Mouse (Mus musculus) CH12.LX (cell line): ENCODE data around the gene Cysrt1. TPM values are rescaled to one million over a fixed set of nuclear protein-coding genes. Genes with fewer than 3 reads are reported as not detected.

Experiments
- DNase-seq: peaks from one replicate; pipeline ENCODE4 v3.0.0-alpha.2; 2013; ENCODE audit errors: extremely low read depth
- H3K27ac ChIP-seq: 2 replicates; pipeline ENCODE4 v1.5.1; 2012; ENCODE audit warnings: low read depth, mild to moderate bottlenecking, control low read depth, moderate library complexity; ENCODE audit not compliant: insufficient read depth
- H3K27me3 ChIP-seq: replicated peaks from 2 replicates; pipeline ENCODE3; 2012; ENCODE audit warnings: inconsistent platforms
- H3K36me3 ChIP-seq, 2 experiments: replicated peaks in 1 of 2; 2 replicates each; pipeline versions ENCODE3 to v1.6.1; 2012; ENCODE audit warnings: inconsistent platforms in 1 of 2, low read length in 1 of 2, mild to moderate bottlenecking in 1 of 2, mixed read lengths in 1 of 2, moderate library complexity in 1 of 2; ENCODE audit not compliant: control insufficient read depth in 1 of 2, insufficient read depth in 1 of 2
- H3K4me1 ChIP-seq, 2 experiments: 2 replicates each; pipeline ENCODE4 v1.6.1; 2012; ENCODE audit warnings: inconsistent platforms in 1 of 2, moderate library complexity in 1 of 2; ENCODE audit not compliant: insufficient read depth in 2 of 2, control insufficient read depth in 1 of 2
- H3K4me2 ChIP-seq: 2 replicates; pipeline ENCODE4 v1.6.1; 2012; ENCODE audit warnings: low read depth, mild to moderate bottlenecking, control low read depth; ENCODE audit not compliant: poor library complexity, insufficient read depth, severe bottlenecking
- H3K4me3 ChIP-seq, 3 experiments: fragments of 150-350 bp in 1 of 3; sonication (generic) in 1 of 3; replicated peaks in 1 of 3; 2 replicates each; pipeline versions ENCODE3 to v1.5.1; 2011 to 2012; ENCODE audit warnings: low read depth in 2 of 3, low read length in 2 of 3, mild to moderate bottlenecking in 2 of 3, moderate library complexity in 2 of 3, control low read depth in 1 of 3, improper control_type of control experiment in 1 of 3, inconsistent platforms in 1 of 3, mixed read lengths in 1 of 3; ENCODE audit not compliant: poor library complexity in 1 of 3
- H3K79me2 ChIP-seq: replicated peaks from 2 replicates; pipeline ENCODE4 v1.6.1; 2012; ENCODE audit warnings: mild to moderate bottlenecking, moderate library complexity; ENCODE audit not compliant: control insufficient read depth, poor library complexity, insufficient read depth, severe bottlenecking; ENCODE audit errors: extremely low read depth
- H3K9ac ChIP-seq: 2 replicates; pipeline ENCODE4 v1.6.1; 2012; ENCODE audit warnings: low read depth, mild to moderate bottlenecking, control low read depth, moderate library complexity; ENCODE audit not compliant: insufficient read depth
- H3K9me3 ChIP-seq: replicated peaks from 2 replicates; pipeline ENCODE3; 2012; ENCODE audit warnings: low read length, inconsistent platforms, mixed read lengths
- BHLHE40 ChIP-seq: IDR thresholded peaks from 2 replicates; pipeline ENCODE4 v1.6.1; 2011; ENCODE audit warnings: mild to moderate bottlenecking, low read depth, low read length, improper control_type of control experiment
- CHD2 ChIP-seq: IDR thresholded peaks from 2 replicates; pipeline ENCODE4 v1.6.1; 2011; ENCODE audit warnings: low read length, improper control_type of control experiment
- CTCF ChIP-seq, 2 experiments: IDR thresholded peaks in 1 of 2; conservative IDR thresholded peaks in 1 of 2; 2 replicates each; pipeline ENCODE4 v1.5.1; 2011 to 2012; ENCODE audit warnings: low read depth in 2 of 2, low read length in 2 of 2, improper control_type of control experiment in 1 of 2, inconsistent platforms in 1 of 2, mild to moderate bottlenecking in 1 of 2, moderate library complexity in 1 of 2
- EP300 ChIP-seq: IDR thresholded peaks from 2 replicates; pipeline ENCODE4 v1.6.1; 2011; ENCODE audit warnings: low read length, improper control_type of control experiment
- GABPA ChIP-seq: IDR thresholded peaks from 2 replicates; pipeline ENCODE4 v1.6.1; 2012; ENCODE audit warnings: low read depth, low read length, improper control_type of control experiment, inconsistent platforms; ENCODE audit not compliant: insufficient replicate concordance
- IRF4 ChIP-seq: IDR thresholded peaks from 2 replicates; pipeline ENCODE4 v1.6.1; 2014; ENCODE audit warnings: low read depth, mild to moderate bottlenecking, inconsistent platforms, low read length, improper control_type of control experiment
- JUN ChIP-seq: IDR thresholded peaks from 2 replicates; pipeline ENCODE4 v1.6.1; 2011; ENCODE audit warnings: low read depth, mild to moderate bottlenecking, low read length, improper control_type of control experiment, moderate library complexity; ENCODE audit not compliant: insufficient read depth
- KAT2A ChIP-seq: IDR thresholded peaks from 2 replicates; pipeline ENCODE4 v1.6.1; 2012; ENCODE audit warnings: low read length, improper control_type of control experiment, inconsistent platforms; ENCODE audit not compliant: insufficient replicate concordance
- MAFK ChIP-seq: IDR thresholded peaks from 2 replicates; pipeline ENCODE4 v1.6.1; 2011; ENCODE audit warnings: low read length, improper control_type of control experiment; ENCODE audit not compliant: insufficient replicate concordance
- PAX5 ChIP-seq: IDR thresholded peaks from 2 replicates; pipeline ENCODE4 v1.6.1; 2012; ENCODE audit warnings: low read length, inconsistent platforms, mixed read lengths
- POLR2A ChIP-seq: IDR thresholded peaks from 2 replicates; pipeline ENCODE4 v1.6.1; 2011; ENCODE audit warnings: low read depth, mild to moderate bottlenecking, improper control_type of control experiment, low read length
- TBP ChIP-seq: conservative IDR thresholded peaks from 2 replicates; pipeline ENCODE4 v1.6.1; 2011; ENCODE audit warnings: low read depth, low read length, improper control_type of control experiment
- TCF12 ChIP-seq: IDR thresholded peaks from 2 replicates; pipeline ENCODE4 v1.6.1; 2014; ENCODE audit warnings: low read depth, mild to moderate bottlenecking, inconsistent platforms, low read length, improper control_type of control experiment
- UBTF ChIP-seq: IDR thresholded peaks from 2 replicates; pipeline ENCODE4 v1.6.1; 2012; ENCODE audit warnings: low read depth, mild to moderate bottlenecking, inconsistent platforms, low read length, improper control_type of control experiment, moderate library complexity
- USF2 ChIP-seq: conservative IDR thresholded peaks from 2 replicates; pipeline ENCODE4 v1.6.1; 2011; ENCODE audit warnings: low read depth, low read length, improper control_type of control experiment
- ZMIZ1 ChIP-seq: IDR thresholded peaks from 2 replicates; pipeline ENCODE4 v1.6.1; 2012; ENCODE audit warnings: low read depth, mild to moderate bottlenecking, inconsistent platforms, low read length, improper control_type of control experiment
- dilution Hi-C: fragments of 300-500 bp; cut with MboI; formaldehyde crosslinking; loops from 2 replicates; pipeline ENCODE4 v1.14.3; 2020; ENCODE audit warnings: low sequenced_read_pairs; ENCODE audit not compliant: extremely low pct_unique_long_range_greater_than_20kb, extremely low pct_ligation_motif_present
- in situ Hi-C: fragments of 300-500 bp; cut with MboI; formaldehyde crosslinking; loops from 3 replicates; pipeline ENCODE4 v1.14.3; 2019; ENCODE audit warnings: low sequenced_read_pairs, low pct_ligation_motif_present, low pct_unique_long_range_greater_than_20kb, mixed read lengths
- polyA plus RNA-seq: library from polyadenylated mRNA; unstranded; fragments of >175 nt; gene quantifications from 2 replicates; pipeline ENCODE4 v1.2.1, GENCODE M21; 2012; ENCODE audit warnings: low read depth; ENCODE audit not compliant: insufficient read length
- total RNA-seq, 2 experiments: library from RNA; depleted of rRNA; stranded (reverse); fragments of 300-350 nt in 1 of 2; fragments of >200 nt in 1 of 2; gene quantifications; 2 replicates each; pipeline ENCODE4 v1.2.3; 2012 to 2014

The Cysrt1 gene
- total and polyA plus RNA-seq, 3 experiments, result not detected

DNA sequence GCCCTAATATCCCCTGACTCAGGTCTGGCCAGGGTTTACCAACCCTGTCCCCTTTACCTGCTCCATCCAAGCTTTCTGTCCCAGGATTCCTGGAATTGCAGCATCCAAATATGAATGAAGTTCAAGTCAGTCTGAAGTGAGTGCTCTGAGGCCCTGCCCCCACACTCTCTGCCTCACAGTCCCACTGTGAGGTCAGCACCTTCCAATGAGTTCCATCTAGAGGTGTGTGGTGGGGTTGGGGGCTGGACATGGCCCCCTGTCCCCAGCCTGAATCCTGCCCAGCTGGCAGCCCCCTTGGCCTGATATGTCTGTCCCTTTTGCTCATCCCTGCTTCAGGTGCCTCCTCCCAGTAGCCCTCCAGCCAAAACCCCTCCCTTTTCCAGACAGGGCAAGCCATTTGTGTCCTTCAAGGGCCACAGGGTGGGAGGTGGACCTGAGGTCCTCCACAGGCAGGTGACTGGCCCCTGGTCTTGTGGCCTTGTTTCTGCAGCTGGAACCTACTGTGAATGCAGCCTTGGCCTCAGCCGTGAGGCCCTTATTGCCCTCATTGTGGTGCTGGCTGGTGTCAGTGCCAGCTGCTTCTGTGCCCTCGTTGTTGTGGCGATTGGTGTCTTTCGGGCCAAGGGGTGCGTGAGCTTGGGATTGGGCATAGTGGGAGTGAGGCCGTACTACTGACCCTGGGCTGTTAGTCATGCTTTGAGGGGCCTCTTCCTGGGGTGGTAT is 45.8 kb upstream of the Cysrt1 start, which contains the start of gene Tmem210:
Gene Tmem210 (plus strand): TSS at position 219 of the 723 bp plus-strand sequence.
- Histone ChIP-seq H3K27ac (no peak within 1 kb of the TSS), H3K27me3 (peaks cover 24% of the 10 kb centered on the region)
- in situ Hi-C loops, result no loop called here

DNA sequence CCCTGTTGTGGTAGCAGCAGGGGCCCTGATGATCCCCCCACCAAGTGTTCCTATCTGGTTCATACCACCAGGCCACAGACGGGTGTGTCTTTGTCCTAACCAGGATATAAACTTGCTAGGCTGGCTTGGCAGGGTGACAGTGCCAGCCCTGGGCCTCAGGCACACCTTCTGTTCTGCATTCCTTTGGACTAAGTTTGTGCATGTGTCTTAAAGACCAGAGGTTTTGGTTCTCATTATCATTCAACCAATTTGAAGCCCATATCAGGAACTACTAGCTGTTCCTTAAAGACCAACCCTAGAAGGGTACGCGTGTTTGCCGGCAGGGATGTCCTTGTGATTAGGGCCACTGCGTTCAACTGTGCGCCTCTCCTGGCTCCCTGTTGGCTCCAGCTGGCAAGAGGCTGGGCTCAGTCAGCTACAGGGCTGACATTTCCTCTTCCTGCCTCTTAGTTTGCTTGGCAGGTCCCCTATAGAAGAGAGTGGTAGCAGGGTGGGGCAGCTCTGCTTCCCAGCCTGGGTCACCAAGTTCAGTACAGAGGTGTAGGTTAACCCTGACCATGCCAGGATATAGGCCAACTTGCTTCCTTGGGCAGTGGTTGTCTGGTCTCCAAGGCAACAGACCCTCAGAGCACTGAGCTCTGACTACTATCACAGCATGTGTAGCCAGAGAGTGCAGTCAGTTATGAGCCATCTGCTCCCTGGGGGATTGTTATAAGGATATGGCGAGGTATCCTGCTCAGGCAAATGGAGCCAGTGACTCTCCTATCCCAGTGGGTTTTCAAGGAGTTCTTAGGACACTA is 44.8 kb upstream of the Cysrt1 start:
- TF ChIP-seq IRF4 (no peak), UBTF (no peak)
- Histone ChIP-seq H3K9me3 (no peaks in the 10 kb centered on the region), H3K36me3 (peaks cover 30 to 49% of the 10 kb centered on the region in 2 experiments), H3K9ac (no peak overlapping the region), H3K4me1 (peaks cover 0 to 2% of the 10 kb centered on the region in 2 experiments; a peak in 1 of 4 replicates), H3K4me3 (no peak overlapping the region), H3K27ac (no peak overlapping the region), H3K79me2 (no peaks in the 10 kb centered on the region), H3K27me3 (peaks cover 14% of the 10 kb centered on the region), H3K4me2 (no peak overlapping the region)
- no peak for DNase-seq
- in situ Hi-C loops, result no loop called here
- dilution Hi-C loops, result no loop called here

More for the DNA sequence above, 45.8 kb upstream of the Cysrt1 start, which contains the start of gene Tmem210:
- peaks cover 27 to 40% of the 10 kb centered on the region in 2 experiments for H3K36me3 ChIP-seq
- no peak within 1 kb of the TSS for H3K4me2 ChIP-seq
- H3K4me1 ChIP-seq, result peaks cover 2 to 4% of the 10 kb centered on the region in 2 experiments; a peak in 3 of 4 replicates
- TF ChIP-seq JUN (no peak), GABPA (no peak), TCF12 (no peak), CTCF (conservative IDR thresholded peaks at IDR 0.05 in 1 of 2, IDR thresholded peaks at IDR 0.05 in 1 of 2; ENCODE audit: low read depth in 2 of 2, low read length in 2 of 2) (no peak), KAT2A (no peak), PAX5 (no peak)
- no peaks in the 10 kb centered on the region for H3K79me2 ChIP-seq
- no peaks in the 10 kb centered on the region for H3K9me3 ChIP-seq
- no peak within 1 kb of the TSS for H3K4me3 ChIP-seq
- dilution Hi-C loops, result no loop called here
- no peak within 1 kb of the TSS for H3K9ac ChIP-seq
- DNase-seq, result no peak

- H3K9ac ChIP-seq, result no peak overlapping the region
- dilution Hi-C loops, result no loop called here
Observed at GRCm38 (mm10) chr2:25286314-25286713, 44.1 kb upstream of the Cysrt1 start.

More at GRCm38 (mm10) chr2:25286314-25286713, 44.1 kb upstream of the Cysrt1 start:
- Histone ChIP-seq H3K36me3 (peaks cover 34 to 54% of the 10 kb centered on the region in 2 experiments), H3K4me1 (peaks cover 0 to 2% of the 10 kb centered on the region in 2 experiments; a peak in 1 of 4 replicates), H3K27ac (no peak overlapping the region)
- in situ Hi-C loops, result no loop called here
- no peak for TF ChIP-seq MAFK
- TF ChIP-seq POLR2A, result no peak
- no peak for TF ChIP-seq BHLHE40
- TF ChIP-seq PAX5, result no peak
- TF ChIP-seq JUN, result no peak
- no peak for TF ChIP-seq USF2
- no peak for TF ChIP-seq TBP
- TF ChIP-seq CHD2, result no peak
- no peak for TF ChIP-seq ZMIZ1
- TF ChIP-seq EP300, result no peak
- TF ChIP-seq, all 38 proteins: peak for 0
- Histone ChIP-seq H3K79me2 (no peaks in the 10 kb centered on the region), H3K27me3 (peaks cover 7% of the 10 kb centered on the region), H3K4me3 (no peak overlapping the region), H3K4me2 (no peak overlapping the region), H3K9me3 (no peaks in the 10 kb centered on the region)
- no peak for DNase-seq
